Mouse (Mus musculus) adrenal gland, postnatal 10 days (tissue): ENCODE results near the gene Cdk4. TPM values are rescaled to one million over a fixed set of nuclear protein-coding genes. Genes with fewer than 3 reads are reported as not detected.
"Not testable (repeated sequence)": the region's sequence is repeated elsewhere in the genome, so short reads cannot be mapped to it uniquely, and the experiment has no call there.

Experiments
- DNase-seq: peaks from one replicate; pipeline ENCODE4 v3.0.0; 2021; ENCODE audit warnings: mixed read lengths
- total RNA-seq, 2 experiments: library from RNA; stranded (reverse); gene quantifications; 2 replicates each; pipeline ENCODE4 v1.2.3; 2021

Gene Cdk4
- total RNA-seq, 2 experiments from 2014 or later: 267 to 302 TPM

DNA sequence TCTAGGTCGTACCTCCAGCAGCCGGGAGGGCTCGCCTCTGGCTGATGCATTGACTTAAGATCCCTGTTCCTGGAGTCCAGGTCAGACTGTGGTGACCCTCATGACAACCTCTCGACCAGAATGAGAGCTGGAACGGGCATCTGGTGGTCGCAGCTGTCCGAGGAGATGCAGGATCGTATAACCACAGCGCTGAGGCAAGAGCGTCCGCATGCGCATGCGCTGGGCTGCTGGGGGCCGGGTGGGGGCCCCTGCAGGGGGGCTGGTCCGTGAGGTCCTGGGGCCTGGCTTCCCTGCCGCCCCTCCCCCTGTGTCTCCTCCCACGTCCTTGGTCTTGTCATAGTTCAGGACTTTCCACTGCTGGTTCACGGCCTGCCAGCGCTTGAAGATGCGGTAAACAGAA lies 6.8 kb upstream of the Cdk4 start:
- no peak for DNase-seq

DNA sequence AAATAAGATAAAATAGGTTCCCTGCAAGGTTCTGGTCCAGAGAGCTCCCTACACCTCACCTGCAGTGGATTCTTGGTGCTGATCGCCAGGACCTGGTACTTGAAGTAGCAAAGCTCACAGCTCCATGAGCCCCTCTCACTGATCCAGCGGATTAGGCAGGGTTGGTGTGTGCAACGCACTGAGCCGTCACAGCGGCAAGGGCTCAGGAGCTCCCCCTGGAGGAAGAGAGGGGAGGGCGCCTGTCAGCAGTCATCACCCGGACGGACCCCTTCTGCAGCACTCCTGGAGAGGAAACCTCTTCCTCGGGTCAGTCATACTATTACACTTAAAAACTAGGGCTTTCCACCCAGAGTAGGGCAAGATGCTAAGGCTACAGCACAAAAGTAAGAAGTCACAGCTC lies 5.2 kb upstream of the Cdk4 start:
- DNase-seq: peak; percentile 88

DNA sequence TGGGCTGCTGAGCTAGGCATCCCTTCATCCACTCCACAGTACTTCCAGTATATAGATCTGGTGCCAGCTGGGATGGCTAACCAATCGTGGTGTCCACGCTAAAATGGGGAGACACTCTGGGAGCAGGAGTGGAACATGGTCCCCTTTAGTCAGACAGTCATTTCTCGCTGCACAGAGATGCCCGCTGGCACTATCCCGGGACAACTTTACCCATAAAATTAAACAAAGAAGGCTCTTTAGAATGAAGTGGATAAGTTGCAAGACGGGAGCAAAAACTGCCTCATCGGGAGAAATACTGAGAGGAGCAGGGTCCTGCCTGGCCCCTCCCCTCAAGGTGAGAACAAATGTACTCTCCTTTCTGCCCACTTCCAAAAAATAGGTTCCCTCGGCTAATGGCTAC lies 4.6 kb upstream of the Cdk4 start:
- no peak for DNase-seq

DNA sequence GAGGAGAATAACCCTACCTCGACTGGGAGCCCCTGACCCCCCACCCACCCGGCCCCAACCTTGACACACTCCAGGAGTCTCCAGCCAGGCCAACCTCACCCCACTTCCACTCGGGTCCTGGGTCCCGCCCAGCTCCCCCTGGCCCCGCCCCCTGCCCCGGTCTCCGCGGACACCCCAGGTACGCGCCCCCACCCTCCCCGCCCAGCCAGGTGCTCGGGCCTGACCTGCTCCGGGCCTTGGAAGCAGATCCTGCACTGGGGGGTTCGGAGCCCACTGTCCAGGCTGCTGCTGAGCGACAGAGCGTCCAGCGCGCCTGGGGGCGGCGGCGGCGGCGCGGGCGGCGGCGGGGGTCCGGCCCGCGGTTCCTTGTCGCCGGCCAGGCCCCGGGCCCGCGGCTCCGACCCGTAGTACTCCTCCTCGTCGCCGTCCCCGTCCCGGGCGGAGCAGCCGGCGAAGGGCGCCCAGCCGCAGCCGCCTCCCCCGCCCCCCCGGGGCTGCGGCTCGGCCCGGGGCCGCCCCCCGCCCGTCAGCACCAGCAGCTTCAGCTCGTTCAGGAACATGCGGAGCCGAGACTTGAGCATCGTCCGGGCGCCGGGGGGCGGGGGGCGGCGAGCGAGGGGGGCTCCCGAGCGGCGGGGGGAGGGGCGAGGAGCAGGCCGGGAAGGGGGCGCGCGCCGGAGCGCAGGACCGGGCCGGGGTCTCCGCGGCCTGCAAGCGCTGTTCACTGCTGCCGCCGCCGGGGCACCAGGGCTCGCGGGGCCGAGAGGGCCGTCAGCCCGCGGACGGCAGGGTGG lies 4.0 kb upstream of the Cdk4 start:
- no peak for DNase-seq

DNA sequence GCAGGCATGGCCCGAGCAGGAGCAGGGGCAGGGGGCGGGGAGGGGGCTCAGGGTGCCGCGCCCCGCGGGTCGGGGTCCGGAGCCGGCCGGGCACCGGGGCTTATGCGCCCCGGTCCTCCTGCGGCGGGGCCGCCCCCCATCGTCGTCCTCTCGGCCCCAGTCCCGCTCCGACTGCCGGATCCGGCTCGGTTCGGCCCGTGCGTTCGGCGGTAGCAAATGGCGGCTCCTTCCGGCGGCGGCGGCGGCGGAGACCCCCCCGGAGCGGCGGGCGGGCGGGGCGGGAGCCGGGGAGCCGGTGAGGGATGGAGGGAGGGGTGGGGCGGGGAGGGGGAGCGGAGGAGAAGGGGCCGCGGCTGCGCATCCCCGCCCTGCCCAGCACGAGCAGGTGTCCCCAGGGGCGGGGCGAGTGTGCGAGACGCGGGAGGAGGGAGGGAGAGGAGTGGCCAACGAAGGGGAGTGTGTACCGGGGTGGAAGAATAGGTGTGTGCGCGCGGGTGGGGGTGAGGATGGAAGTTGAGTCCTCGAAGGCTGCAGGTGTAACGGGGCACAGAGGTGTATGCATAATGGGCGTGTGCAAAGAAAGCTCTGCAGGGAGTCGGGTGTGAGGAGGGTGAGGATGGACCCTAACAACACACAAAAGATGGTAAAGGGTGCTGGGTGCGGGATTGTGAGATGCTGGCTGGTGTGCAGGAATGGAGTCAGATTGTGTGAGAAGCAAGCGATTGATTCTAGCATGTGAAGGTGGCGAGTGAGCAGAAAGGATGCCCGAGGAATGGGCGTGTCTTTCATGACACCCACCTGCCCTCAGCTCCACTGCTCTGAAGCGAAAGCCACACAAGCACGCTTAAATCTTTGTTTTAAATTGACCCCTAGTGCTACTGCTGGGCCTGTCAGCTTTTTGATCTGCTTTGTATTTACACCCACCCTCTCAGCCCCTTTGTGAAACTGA lies 3.1 kb upstream of the Cdk4 start, which contains the start of gene March9:
March9 (minus strand) TSS at position 217 of the 949 bp plus-strand sequence.
- peak; percentile 74 for DNase-seq

DNA sequence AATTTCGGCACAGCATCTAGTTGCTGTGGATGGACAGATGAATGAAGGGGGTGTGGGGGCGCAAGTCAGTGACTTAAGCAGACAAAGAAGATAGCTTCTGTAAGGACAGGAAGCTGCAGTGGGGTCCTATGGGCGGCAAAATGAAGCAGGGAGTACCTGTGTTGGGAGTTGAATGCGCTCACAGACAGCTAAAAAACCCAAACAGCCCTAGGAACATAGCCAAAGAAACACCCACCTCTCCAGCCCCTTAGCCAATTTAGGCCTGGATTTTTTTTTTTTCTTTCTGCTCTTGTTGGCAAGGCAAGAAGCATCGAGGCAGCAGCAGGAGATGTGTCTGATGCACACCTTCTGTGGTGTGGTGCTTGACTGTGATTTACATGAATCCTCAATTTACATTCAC lies 2.2 kb upstream of the Cdk4 start:
- DNase-seq: no peak

DNA sequence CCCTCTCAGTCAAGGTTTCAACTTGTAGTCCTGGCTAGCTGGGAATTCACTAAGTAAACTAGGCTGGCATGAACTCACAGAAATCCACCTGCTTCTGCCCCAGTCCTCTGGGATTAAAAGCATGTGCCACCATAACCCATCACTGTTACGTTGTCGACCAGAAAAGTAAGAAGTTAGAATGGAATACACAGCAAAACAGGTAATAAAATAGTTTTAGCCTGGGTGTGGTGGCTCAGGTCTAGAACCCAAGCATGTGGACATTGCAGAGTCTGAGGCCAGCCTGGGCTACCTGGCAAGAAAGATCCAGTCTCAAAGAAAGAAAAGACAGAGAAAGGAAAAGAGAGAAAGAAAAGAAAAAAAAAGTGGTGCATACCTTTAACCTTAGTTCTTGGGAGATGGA lies 1.8 kb upstream of the Cdk4 start:
- no peak for DNase-seq

DNA sequence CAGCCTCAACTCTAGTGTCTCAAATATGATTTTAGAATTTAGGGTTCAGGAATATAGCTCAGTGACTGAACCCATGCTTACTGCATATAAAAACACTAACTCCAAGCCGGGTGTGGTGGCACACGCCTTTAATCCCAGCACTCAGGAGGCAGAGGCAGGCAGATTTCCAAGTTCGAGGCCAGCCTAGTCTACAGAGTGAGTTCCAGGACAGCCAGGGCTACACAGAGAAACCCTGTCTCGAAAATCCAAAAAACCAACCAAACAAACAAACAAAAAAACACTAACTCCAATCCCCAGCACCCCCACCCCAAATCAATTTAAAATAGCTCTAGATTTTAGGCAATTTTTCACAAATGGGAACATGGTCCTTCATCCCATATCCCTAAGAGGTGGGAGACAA lies 1.2 kb upstream of the Cdk4 start:
- DNase-seq: not testable (repeated sequence)

DNA sequence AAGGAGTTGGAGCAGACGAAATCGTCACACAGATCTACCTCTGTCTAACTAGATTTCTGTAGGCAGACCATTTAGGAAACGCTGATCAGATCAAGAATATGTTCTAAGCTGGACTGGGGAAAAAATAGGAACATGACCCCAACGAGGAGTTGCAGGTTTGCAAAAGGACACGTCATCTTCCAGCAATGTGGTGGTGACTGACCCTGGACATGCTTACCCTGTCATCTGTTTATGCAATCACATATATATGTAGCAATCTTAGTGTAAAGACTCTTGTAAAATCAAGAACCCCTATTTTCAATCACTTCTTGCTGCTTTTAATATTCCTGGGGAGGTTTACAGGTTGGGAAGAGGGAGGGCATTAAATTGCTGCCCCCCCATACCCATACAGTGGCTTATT lies 831 bp upstream of the Cdk4 start:
- no peak for DNase-seq

DNA sequence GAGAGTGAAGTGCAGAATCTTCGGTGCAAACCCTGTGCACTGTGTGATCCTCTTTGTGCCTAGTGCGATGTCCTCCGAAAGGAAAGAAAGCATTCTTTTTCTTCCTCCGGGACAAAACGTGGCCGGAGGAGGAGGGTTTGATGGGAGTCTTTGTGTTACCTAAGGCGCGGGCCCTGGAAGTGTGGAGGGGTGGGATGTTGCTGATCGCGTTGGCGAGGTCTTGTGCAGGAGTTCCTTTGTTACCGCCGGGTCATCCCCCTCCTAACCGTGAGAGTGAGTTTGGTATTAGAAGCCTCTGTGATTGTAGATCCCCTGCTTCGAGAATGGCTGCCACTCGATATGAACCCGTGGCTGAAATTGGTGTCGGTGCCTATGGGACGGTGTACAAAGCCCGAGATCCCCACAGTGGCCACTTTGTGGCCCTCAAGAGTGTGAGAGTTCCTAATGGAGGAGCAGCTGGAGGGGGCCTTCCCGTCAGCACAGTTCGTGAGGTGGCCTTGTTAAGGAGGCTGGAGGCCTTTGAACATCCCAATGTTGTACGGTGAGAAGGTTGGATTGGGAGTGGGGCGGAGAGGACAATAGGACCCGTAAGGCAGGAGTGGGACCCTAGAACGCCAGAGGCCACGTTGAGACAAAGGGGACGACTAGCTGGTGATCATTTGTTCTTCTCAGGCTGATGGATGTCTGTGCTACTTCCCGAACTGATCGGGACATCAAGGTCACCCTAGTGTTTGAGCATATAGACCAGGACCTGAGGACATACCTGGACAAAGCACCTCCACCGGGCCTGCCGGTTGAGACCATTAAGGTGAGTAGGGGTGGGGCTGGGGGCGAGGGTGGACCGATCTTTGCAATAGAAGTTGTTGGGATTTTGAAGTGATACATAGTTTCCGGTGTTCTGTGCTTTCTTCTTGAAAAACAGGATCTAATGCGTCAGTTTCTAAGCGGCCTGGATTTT lies 858 bp downstream of the Cdk4 start:
- no peak for DNase-seq

DNA sequence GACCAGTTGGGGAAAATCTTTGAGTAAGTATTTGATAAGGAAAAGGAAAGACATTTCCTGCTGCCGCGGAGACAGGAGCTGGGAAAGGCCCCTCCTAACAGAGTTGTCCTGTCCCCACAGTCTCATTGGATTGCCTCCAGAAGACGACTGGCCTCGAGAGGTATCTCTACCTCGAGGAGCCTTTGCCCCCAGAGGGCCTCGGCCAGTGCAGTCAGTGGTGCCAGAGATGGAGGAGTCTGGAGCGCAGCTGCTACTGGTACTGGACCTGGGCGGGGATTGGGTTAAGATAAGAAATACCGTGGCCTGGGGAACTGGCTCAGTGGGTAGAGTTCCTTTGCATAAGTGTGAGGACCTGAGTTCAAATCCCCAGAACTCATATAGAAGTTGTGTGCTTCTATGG lies 2.6 kb downstream of the Cdk4 start:
- no peak for DNase-seq

DNA sequence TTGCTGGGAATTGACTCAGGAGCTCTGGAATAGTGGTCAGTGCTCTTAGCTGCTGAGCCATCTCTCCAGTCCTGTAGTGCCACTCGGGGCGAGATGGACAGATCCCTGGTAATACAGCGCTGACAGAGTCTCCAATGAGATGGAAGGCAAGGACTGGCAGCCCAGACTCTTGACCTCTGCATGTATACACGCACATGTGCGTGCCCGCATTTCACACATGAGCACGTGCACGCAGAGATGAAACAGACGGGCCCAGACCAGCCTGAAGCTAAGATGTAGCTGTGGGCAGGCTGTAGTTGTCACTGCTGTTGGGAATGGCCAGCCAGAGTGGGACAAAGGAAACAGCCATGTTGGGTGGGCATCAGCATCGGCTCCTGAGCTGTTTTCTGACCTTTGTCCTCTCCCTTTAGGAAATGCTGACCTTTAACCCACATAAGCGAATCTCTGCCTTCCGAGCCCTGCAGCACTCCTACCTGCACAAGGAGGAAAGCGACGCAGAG lies 3.2 kb downstream of the Cdk4 start:
- DNase-seq: no peak

DNA sequence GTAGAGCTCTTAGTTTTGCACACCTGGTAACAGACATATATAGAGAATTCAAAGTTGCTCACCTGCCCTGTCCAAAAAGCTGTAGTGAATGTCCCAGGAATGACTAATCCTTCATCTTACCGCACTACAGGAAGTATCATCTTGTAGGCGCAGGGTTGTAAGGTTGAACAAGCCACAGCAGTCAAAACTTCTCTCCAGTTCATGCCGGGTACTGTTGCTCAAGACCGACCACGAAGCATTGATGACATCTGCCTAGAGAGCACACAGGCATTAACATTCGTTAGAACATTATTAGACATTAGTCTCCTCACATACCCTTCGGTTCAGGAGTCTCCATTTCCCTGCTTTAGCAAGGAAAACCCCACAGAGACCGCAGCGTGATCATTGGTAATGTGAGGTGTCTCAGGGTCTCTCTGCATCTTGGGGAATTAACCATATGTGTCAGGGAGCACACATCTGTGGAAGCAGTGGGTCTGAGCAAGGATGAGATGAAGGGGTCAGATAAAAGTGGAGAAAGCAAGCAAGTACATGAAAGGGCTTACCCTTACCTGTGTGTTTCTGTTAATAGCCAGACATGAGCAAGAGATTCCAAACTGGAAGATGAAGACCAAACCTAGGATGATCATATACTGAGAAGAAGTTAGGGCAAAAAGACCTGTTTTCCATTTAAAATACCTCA lies 5.2 kb downstream of the Cdk4 start:
- no peak for DNase-seq

DNA sequence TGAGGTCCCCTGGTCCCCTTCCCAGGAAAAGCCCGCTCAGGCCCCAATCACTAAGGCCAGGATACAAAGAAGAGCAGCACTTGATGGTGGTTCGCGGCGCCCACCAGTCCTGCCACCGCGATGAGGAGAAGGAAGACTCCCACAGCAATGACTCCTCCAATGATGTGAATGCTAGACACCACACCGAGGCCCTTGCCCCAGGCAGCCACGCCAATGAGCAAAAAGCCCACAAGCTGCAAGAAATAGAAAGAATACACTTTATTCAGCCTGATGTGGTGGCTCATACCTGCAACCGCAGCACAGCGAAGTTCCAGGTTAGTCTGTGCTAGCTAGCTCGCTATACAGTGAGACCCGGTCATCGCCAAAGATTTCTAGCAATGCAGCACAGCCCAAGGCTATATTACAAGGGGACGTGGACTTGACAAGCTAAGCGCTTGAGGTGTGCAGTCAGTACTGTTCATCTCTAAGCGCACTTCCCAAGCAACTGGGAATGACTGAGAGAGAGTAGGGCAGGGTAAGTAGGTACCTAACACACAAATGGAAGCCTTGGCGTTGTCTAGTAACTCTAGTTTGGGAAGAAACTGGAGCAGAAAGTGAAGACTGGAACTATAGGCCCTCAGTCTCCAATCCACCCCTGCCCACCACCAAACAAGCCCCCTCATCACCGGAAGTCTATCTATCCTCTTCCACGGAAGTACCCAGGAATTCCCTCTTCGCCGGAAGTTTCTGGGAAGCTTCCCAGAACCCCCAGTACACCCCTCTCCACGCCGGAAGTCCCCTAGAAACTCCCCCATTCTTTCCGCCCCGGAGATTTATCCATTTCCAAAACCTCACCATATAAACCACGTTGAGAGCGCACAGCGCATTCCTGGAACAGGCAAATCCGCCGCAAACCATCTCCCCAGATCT lies 6.2 kb downstream of the Cdk4 start:
- DNase-seq: no peak

DNA sequence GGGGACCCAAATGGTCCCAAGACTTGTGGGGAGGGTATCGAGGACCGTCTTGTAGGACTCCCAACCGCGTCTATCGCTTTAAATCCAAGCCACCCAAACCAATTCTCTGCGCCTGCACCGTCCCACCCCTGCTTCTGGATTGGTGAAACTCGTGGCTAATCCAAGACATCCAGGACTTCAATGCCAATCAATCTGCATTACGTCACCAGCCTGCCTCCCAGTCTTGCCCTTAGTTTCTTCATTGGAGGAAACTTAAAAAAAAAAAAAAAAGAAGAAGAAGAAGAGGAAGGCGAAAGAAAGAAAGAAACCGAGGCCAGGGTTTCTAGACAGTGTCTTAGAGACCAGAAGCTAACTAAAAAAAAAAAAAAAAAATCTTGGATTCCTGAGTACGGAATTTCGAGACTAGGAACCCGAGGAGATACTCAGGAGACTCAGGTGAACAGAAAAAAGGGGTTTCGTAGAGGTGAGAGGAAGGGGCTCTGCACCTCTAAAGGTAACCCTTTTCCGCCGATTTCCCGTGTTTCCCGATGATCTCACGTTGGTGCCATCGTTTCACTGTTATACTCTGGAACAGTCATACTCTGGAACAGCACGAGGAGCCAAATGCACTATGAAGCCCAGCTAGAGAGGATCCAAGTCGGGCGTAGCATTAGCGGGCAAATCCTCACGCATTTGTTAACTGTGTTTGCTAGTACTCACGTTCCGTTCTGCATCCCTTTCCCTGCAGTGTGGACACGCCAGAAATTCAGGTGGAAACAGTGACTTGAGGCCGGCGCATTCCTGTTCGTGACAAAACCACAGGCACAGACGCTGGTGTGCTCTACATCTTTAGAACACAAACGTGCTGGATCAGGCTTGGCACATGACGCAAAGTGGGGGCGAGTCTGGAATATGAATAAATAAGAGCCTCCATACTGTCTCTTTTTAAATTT lies 7.1 kb downstream of the Cdk4 start, which contains the start of gene Tspan31:
Tspan31 (minus strand) TSS at position 75 of the 932 bp plus-strand sequence.
- DNase-seq: peak; percentile 92

DNA sequence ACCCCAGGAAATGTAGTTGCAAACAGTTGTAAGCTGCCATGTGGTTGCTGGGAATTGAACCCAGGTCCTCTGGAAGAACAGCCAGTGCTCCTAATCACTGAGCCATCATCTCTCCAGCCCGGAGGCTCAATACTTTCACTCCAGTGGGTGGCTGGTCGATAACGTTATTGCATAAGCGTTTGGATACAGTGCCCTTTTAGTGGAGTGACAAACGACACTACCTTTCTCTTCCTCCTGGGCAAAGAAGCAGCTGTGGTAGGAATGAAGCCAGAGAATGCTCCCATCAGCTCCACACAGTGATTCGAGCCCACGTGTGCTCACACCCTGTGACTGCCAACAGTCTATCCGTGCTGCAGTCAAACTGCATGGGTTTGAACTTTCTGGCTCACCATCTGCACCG lies 7.9 kb downstream of the Cdk4 start:
- no peak for DNase-seq

DNA sequence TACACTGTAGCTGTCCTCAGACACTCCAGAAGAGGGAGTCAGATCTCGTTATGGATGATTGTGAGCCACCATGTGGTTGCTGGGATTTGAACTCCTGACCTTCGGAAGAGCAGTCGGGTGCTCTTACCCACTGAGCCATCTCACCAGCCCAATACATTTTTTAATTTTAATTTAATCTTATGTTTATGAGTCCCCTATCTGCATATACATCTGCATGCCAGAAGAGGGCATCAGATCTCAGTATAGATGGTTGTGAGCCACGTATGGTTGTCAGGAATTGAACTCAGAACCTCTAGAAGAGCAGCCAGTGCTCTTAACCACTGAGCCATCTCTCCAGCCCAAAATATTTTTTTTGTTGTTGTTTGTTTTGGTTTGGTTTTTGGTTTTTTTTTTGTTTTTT lies 8.9 kb downstream of the Cdk4 start:
- not testable (repeated sequence) for DNase-seq

DNA sequence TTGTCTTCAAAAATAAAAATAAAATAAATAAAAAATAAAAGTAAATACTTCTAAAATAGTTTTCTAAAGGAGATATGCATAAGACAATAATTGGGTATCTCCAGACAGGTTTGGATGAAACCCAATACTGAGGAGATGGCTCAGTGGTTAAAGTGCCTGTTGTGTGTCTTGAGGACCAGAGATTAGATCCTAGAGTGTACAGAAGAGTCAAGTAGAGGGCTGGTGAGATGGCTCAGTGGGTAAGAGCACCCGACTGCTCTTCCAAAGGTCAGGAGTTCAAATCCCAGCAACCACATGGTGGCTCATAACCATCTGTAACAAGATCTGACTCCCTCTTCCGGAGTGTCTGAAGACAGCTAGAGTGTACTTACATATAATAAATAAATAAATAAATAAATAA lies 9.6 kb downstream of the Cdk4 start:
- DNase-seq: not testable (repeated sequence)

DNA sequence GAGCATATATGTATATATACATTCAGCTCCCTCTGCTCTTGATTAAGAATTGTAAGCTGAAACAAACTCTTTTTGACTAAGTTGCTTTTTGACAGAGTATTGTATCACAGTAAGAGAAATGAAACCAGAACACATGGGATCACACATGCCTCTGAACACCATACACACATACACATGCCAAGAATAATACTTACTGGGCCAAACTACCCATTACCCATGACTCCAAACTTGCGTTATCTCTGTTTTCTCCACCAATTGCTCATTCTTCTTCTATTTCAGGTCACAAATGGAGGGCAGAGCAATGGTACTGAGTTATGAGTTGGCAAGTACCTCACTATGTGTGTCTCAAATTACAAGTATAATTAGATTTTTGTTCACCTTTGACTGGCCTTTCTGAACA lies 10.6 kb downstream of the Cdk4 start:
- DNase-seq: no peak
